Mouse (Mus musculus) CH12.LX (cell line): Measurements from ENCODE around the gene Sh3rf1.

Experiments
- CTCF ChIP-seq, 2 experiments: IDR thresholded peaks in 1 of 2; conservative IDR thresholded peaks in 1 of 2; 2 replicates each; pipeline ENCODE4 v1.5.1; 2011 to 2012; ENCODE audit warnings: low read depth in 2 of 2, low read length in 2 of 2, improper control_type of control experiment in 1 of 2, inconsistent platforms in 1 of 2, mild to moderate bottlenecking in 1 of 2, moderate library complexity in 1 of 2
- EP300 ChIP-seq: IDR thresholded peaks from 2 replicates; pipeline ENCODE4 v1.6.1; 2011; ENCODE audit warnings: low read length, improper control_type of control experiment
- MAFK ChIP-seq: IDR thresholded peaks from 2 replicates; pipeline ENCODE4 v1.6.1; 2011; ENCODE audit warnings: low read length, improper control_type of control experiment; ENCODE audit not compliant: insufficient replicate concordance
- POLR2AphosphoS2 ChIP-seq: IDR thresholded peaks from 2 replicates; pipeline ENCODE4 v1.6.1; 2011; ENCODE audit warnings: low read depth, low read length, improper control_type of control experiment
- RAD21 ChIP-seq: IDR thresholded peaks from 2 replicates; pipeline ENCODE4 v1.6.1; 2011; ENCODE audit warnings: low read depth, mild to moderate bottlenecking, low read length, improper control_type of control experiment, moderate library complexity

GRCm38 (mm10) chr8:61387501-61387963 lies 163.9 kb downstream of the Sh3rf1 start:
- TF ChIP-seq POLR2AphosphoS2 = no peak
- no peak for TF ChIP-seq CTCF (conservative IDR thresholded peaks at IDR 0.05 in 1 of 2, IDR thresholded peaks at IDR 0.05 in 1 of 2; ENCODE audit: low read depth in 2 of 2, low read length in 2 of 2)
- no peak for TF ChIP-seq EP300
- TF ChIP-seq RAD21 = no peak
- TF ChIP-seq MAFK = no peak
